Comparison of ENCODE assay signal across 8 mouse cellular contexts in genomic region chr8:111573583-111573982, GRCm38 (mm10). TPM values are rescaled to one million over a fixed set of nuclear protein-coding genes. Genes with fewer than 3 reads are reported as not detected.
DNase-seq lines count a peak whose midpoint lies in the region; ATAC-seq lines count a peak whose summit lies in the region.

No protein-coding gene starts in this region.

- ATAC-seq in inflammation-experienced regulatory T-cells, adult 6 months, result peak; percentile 68

- peak; percentile 71 for DNase-seq in right cerebral cortex, adult 18-20 months
- DNase-seq in right cerebral cortex, postnatal 4 days, result no peak
- peak; percentile 92 for DNase-seq in c-Kit-positive CD71-positive TER-119-negative erythroid progenitor cells, embryonic 14.5 days (ENCODE audit: low read depth)
- DNase-seq in naive thymus-derived CD4-positive, alpha-beta T cell, adult 2 months (ENCODE audit: low read depth), result peak; percentile 78
- no peak for DNase-seq in layer of hippocampus, postnatal 14 days (ENCODE audit: low spot score in 2 of 2)
- DNase-seq in lung, postnatal 10 days, result no peak
- no peak for DNase-seq in ovary, postnatal 36 days (ENCODE audit: low spot score)

RNA-seq across cellular contexts. Expression of gene Znrf1, which starts 37.7 kb away (rescaled TPM):
- polyA plus RNA-seq in inflammation-experienced regulatory T-cells, adult 6 months (2017; shearing (Covaris generic)), result 10 to 100 TPM; 12.4 to 58.2 (median 50.7) TPM
- 100 to 1,000 TPM; 116 to 123 TPM for total RNA-seq in layer of hippocampus, postnatal 14 days (2021)

RNA-seq across cellular contexts. Expression of gene Wdr59, which starts 51.7 kb away (rescaled TPM):
- polyA plus RNA-seq in inflammation-experienced regulatory T-cells, adult 6 months (2017; shearing (Covaris generic)), result 1 to 10 TPM; 2.9 to 4.9 (median 4.6) TPM
- 10 to 100 TPM; 26.6 to 28.3 TPM for total RNA-seq in layer of hippocampus, postnatal 14 days (2021)

RNA-seq across cellular contexts. Expression of gene Ldhd, which starts 56.6 kb away (rescaled TPM):
- 1 to 10 TPM in 1 of 3 experiments, under 1 TPM in 2; 0.36 to 1.2 (median 0.95) TPM for polyA plus RNA-seq in inflammation-experienced regulatory T-cells, adult 6 months (2017; shearing (Covaris generic))
- total RNA-seq in layer of hippocampus, postnatal 14 days (2021), result 1 to 10 TPM; 4.6 to 6.2 TPM

Comparison
In these comparisons a context has a peak if more than half of its experiments do, and no peak if none do; other contexts are left out.
1. DNase-seq: peak in right cerebral cortex, adult 18-20 months (single experiment), c-Kit-positive CD71-positive TER-119-negative erythroid progenitor cells, embryonic 14.5 days (single experiment) and naive thymus-derived CD4-positive, alpha-beta T cell, adult 2 months (single experiment); none in right cerebral cortex, postnatal 4 days (single experiment), layer of hippocampus, postnatal 14 days (0 of 2), lung, postnatal 10 days (single experiment) and ovary, postnatal 36 days (single experiment).